Mouse (Mus musculus) kidney, adult 11 months (tissue): Measurements from ENCODE around the gene Sdccag8.
"Not testable (repeated sequence)": the region's sequence is repeated elsewhere in the genome, so short reads cannot be mapped to it uniquely, and the experiment has no call there.

Experiments
- DNase-seq: peaks from one replicate; pipeline ENCODE4 v3.0.0; 2022

Gene Sdccag8

GRCm38 (mm10) chr1:176879614-176880013 is 65.2 kb downstream of the Sdccag8 start:
- DNase-seq, result no peak

GRCm38 (mm10) chr1:176880101-176880500 is 65.6 kb downstream of the Sdccag8 start:
- no peak for DNase-seq

- no peak for DNase-seq
These were observed 66.5 kb downstream of the Sdccag8 start for GRCm38 (mm10) chr1:176880943-176881342.

GRCm38 (mm10) chr1:176885207-176885933 is 70.9 kb downstream of the Sdccag8 start:
- DNase-seq, result no peak

- DNase-seq, result no peak
These were observed 71.5 kb downstream of the Sdccag8 start for GRCm38 (mm10) chr1:176886002-176886401.

- no peak for DNase-seq
These were observed 89.3 kb downstream of the Sdccag8 start for GRCm38 (mm10) chr1:176903741-176904140.

GRCm38 (mm10) chr1:176915946-176916345 is 101.5 kb downstream of the Sdccag8 start:
- DNase-seq, result no peak

GRCm38 (mm10) chr1:176919486-176919885 is 105.0 kb downstream of the Sdccag8 start:
- DNase-seq, result no peak

- no peak for DNase-seq
These were observed 108.4 kb downstream of the Sdccag8 start for GRCm38 (mm10) chr1:176922842-176923241.

- no peak for DNase-seq
These were observed 111.5 kb downstream of the Sdccag8 start for GRCm38 (mm10) chr1:176926009-176926408.

GRCm38 (mm10) chr1:176927312-176927711 is 112.9 kb downstream of the Sdccag8 start:
- DNase-seq, result no peak

- DNase-seq, result no peak
These were observed 115.2 kb downstream of the Sdccag8 start for GRCm38 (mm10) chr1:176929710-176930109.

GRCm38 (mm10) chr1:176930574-176930973 is 116.1 kb downstream of the Sdccag8 start:
- no peak for DNase-seq

- DNase-seq, result no peak
These were observed 116.6 kb downstream of the Sdccag8 start for GRCm38 (mm10) chr1:176930981-176931500.

GRCm38 (mm10) chr1:176931511-176931910 is 117.1 kb downstream of the Sdccag8 start:
- DNase-seq, result no peak

- no peak for DNase-seq
These were observed 118.0 kb downstream of the Sdccag8 start for GRCm38 (mm10) chr1:176932320-176932950.

GRCm38 (mm10) chr1:176933319-176933718 is 118.9 kb downstream of the Sdccag8 start:
- DNase-seq, result no peak

GRCm38 (mm10) chr1:176934043-176934762 is 119.7 kb downstream of the Sdccag8 start:
- DNase-seq, result no peak

- DNase-seq, result no peak
These were observed 125.5 kb downstream of the Sdccag8 start for GRCm38 (mm10) chr1:176939901-176940341.

- not testable (repeated sequence) for DNase-seq
These were observed 127.0 kb downstream of the Sdccag8 start for GRCm38 (mm10) chr1:176941286-176941990.

GRCm38 (mm10) chr1:176943126-176943525 is 128.7 kb downstream of the Sdccag8 start:
- no peak for DNase-seq

GRCm38 (mm10) chr1:176943987-176944386 is 129.5 kb downstream of the Sdccag8 start:
- no peak for DNase-seq
